Mouse (Mus musculus): Measurements from ENCODE around the gene Baiap2l2. TPM values are rescaled to one million over a fixed set of nuclear protein-coding genes. Genes with fewer than 3 reads are reported as not detected.
A peak's percentile ranks its signal among the peaks of the same experiment; 100 is the strongest.

Baiap2l2 gene
- polyA plus RNA-seq, 1 experiment = 2.1 TPM

DNA sequence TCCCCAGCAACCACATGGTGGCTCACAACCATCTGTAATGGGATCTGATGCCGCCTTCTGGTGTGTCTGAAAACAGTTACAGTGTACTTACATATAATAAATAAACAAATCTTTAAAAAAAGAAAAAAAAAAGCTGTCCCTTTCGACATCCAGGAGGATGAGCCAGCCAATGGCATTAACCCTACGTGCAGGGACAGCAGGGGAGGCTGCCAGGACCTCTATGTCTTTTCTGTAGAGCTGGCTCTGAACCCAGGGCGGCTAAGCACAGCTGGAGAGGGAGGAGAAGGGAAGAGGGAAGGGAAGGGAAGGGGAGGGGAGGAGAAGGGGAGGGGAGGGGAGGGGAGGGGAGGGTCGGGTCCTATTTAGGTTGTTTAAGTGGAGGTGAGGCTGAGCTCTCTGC lies 19.5 kb upstream of the Baiap2l2 start:
- Histone ChIP-seq H3K4me3 (replicated peaks; ENCODE audit: extremely low read depth, low read depth, low read length) (no peak overlapping the region), H3K4me1 (ENCODE audit: control insufficient read depth, insufficient read depth, low read length) (no peaks in the 10 kb centered on the region)
- TF ChIP-seq CTCF (IDR thresholded peaks at IDR 0.05; ENCODE audit: insufficient read depth, low read length) (no peak), POLR2A (IDR thresholded peaks at IDR 0.05; ENCODE audit: borderline replicate concordance, extremely low read depth, low read depth, low read length) (no peak)
- DNase-seq = no peak
- 54% methylated on average over 4 of the region's 5 CpGs for WGBS

DNA sequence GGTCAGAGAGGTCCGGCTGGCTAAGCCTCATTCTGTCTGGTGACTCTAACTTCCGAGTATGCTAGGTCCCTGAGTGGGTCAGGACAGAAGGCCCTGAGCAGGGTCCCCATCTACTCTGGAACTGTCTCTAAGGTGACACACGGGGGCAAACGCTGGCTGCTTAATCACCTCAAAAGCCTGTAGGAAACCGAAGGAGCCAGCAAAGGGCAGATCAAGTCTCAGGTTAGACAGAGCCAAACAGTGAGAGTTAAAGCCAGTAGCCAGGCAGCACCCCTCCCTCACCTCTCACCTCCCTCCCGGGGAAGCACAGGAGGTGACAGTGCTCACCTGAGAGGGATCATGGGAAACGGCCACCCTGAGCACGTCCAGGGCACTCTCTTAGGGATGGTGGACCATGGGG lies 18.4 kb upstream of the Baiap2l2 start:
- Histone ChIP-seq H3K4me3 (replicated peaks; ENCODE audit: extremely low read depth, low read depth, low read length) (no peak overlapping the region), H3K4me1 (ENCODE audit: control insufficient read depth, insufficient read depth, low read length) (0 out of 2 replicates have a peak, but pooled peaks cover 2% of the 10 kb centered on the region)
- TF ChIP-seq POLR2A (IDR thresholded peaks at IDR 0.05; ENCODE audit: borderline replicate concordance, extremely low read depth, low read depth, low read length) (no peak), CTCF (IDR thresholded peaks at IDR 0.05; ENCODE audit: insufficient read depth, low read length) (no peak)
- whole genome bisulfite sequencing = 92% methylated on average over 8 of the region's 8 CpGs
- DNase-seq = no peak

DNA sequence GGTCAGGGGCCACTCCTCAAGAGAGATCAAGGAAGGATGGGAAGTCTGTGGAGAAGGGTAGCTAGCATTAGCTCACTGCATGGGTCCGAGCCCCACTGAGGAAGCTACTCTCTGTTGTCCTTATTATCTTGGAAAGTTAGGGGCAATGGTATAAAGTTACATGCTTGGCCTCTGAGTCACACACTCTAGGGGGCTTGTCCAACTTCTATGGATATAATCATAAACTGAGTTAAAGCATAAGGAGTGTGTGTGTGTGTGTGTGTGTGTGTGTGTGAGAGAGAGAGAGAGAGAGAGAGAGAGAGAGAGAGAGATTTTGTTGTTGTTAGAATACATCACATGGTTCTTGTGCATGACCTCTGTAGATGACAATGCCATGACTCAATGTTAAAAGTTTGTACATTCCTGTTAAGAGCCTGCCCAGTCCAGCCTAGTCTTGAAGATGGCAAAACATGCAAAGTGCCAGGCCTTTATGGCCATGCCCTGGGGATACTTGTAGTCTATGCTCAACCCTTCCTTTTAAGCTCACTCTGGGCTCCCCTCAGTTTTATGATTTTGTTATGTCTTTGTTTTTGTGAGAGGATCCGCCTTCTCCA lies 14.3 kb upstream of the Baiap2l2 start:
- TF ChIP-seq CTCF (IDR thresholded peaks at IDR 0.05; ENCODE audit: insufficient read depth, low read length) (no peak), POLR2A (IDR thresholded peaks at IDR 0.05; ENCODE audit: borderline replicate concordance, extremely low read depth, low read depth, low read length) (no peak)
- DNase-seq = no peak
- H3K4me1 ChIP-seq (ENCODE audit: control insufficient read depth, insufficient read depth, low read length) = 0 out of 2 replicates have a peak, but pooled peaks cover 2% of the 10 kb centered on the region
- H3K4me3 ChIP-seq (replicated peaks; ENCODE audit: extremely low read depth, low read depth, low read length) = no peak overlapping the region
- WGBS = 80% methylated on average over 2 of the region's 2 CpGs

DNA sequence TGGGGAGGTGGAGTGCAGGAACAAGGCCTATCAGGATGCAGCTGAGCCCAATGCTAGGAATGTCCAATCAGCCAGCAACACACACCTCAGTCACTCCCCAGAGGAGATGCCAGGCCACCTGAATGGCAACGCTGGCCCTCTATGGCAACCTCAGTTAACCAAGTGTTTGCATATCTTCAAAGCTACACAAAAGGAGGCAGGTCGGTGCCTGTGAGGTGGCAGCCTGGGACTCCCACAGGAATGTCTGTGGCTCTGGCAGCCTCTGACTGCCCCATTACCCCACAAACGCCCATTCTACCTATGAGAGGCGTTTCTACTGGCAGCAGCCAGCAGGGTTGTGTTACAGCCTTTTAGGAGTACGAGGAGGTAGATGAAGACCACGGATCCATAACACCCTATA lies 13.2 kb upstream of the Baiap2l2 start:
- 67% methylated on average over 6 of the region's 6 CpGs for WGBS
- H3K4me3 ChIP-seq (replicated peaks; ENCODE audit: extremely low read depth, low read depth, low read length) = no peak overlapping the region
- DNase-seq = peak; percentile 20
- TF ChIP-seq POLR2A (IDR thresholded peaks at IDR 0.05; ENCODE audit: borderline replicate concordance, extremely low read depth, low read depth, low read length) (no peak), CTCF (IDR thresholded peaks at IDR 0.05; ENCODE audit: insufficient read depth, low read length) (no peak)
- 0 out of 2 replicates have a peak, but pooled peaks cover 2% of the 10 kb centered on the region for H3K4me1 ChIP-seq (ENCODE audit: control insufficient read depth, insufficient read depth, low read length)

DNA sequence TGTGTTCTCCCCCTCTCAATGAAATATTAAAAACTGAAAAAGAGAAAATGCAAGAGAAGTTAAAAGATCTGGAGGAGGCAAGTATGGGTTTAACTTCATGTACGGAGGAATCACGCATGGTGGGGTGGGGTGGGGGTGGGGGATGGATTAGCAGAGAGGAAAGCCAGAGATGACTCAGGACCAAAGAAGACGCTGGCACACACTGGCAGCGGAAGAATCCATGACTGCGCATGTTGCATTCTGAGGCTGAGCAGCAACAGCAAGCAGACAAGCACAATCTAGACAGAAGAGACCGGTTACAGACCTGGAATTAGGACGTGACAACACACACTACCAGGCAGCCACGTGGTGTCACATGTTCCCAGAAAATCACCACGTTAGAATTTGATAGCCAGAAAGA lies 7.4 kb upstream of the Baiap2l2 start:
- 89% methylated on average over 9 of the region's 9 CpGs for WGBS
- no peak for TF ChIP-seq CTCF (IDR thresholded peaks at IDR 0.05; ENCODE audit: insufficient read depth, low read length)
- TF ChIP-seq POLR2A (IDR thresholded peaks at IDR 0.05; ENCODE audit: borderline replicate concordance, extremely low read depth, low read depth, low read length) = no peak
- no peak for DNase-seq
- no peaks in the 10 kb centered on the region for H3K4me1 ChIP-seq (ENCODE audit: control insufficient read depth, insufficient read depth, low read length)
- H3K4me3 ChIP-seq (replicated peaks; ENCODE audit: extremely low read depth, low read depth, low read length) = no peak overlapping the region

DNA sequence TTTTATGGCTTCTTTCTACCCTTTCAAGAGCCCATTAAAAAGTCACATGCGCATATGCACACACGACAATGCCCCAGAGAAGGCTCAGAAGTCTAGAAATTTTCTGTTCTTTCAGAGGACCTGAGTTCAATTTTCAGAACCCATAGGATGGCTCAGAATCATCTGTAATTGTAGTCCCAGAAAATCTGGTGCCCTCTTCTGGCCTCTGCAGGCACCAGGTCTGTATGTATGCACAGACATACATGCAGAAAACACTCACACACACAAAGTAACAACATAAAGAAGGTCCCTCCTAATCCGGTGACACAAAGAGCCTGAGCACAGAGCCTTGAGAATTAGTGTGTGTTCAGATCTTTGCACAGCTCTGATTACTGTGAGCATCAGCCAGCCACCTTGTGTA lies 5.0 kb upstream of the Baiap2l2 start:
- TF ChIP-seq CTCF (IDR thresholded peaks at IDR 0.05; ENCODE audit: insufficient read depth, low read length) (no peak), POLR2A (IDR thresholded peaks at IDR 0.05; ENCODE audit: borderline replicate concordance, extremely low read depth, low read depth, low read length) (no peak)
- no peak for DNase-seq
- H3K4me1 ChIP-seq (ENCODE audit: control insufficient read depth, insufficient read depth, low read length) = no peaks in the 10 kb centered on the region
- H3K4me3 ChIP-seq (replicated peaks; ENCODE audit: extremely low read depth, low read depth, low read length) = no peak overlapping the region
- WGBS = 90% methylated on average over 3 of the region's 3 CpGs

DNA sequence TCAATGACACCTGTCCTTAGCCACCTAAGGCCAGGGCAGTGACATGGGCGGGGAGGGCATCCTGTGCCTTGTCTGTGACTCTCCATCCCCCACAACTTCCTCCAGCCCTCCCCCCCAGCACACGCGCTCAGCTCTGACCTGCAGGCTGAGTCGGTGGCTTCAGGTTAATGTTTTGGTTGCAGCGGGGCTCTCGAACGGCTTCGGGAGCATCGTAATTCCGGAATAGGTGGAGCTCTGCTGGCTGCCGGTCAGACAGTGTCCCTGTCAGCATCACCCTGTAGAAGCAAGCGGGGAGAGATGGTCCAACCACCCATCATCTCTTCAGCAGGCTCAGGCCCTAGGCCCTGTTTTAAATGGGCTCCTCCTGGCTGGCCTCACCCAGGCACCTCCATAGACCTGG lies 4.1 kb upstream of the Baiap2l2 start:
- no peaks in the 10 kb centered on the region for H3K4me1 ChIP-seq (ENCODE audit: control insufficient read depth, insufficient read depth, low read length)
- TF ChIP-seq POLR2A (IDR thresholded peaks at IDR 0.05; ENCODE audit: borderline replicate concordance, extremely low read depth, low read depth, low read length) = no peak
- TF ChIP-seq CTCF (IDR thresholded peaks at IDR 0.05; ENCODE audit: insufficient read depth, low read length) = no peak
- H3K4me3 ChIP-seq (replicated peaks; ENCODE audit: extremely low read depth, low read depth, low read length) = no peak overlapping the region
- WGBS = 88% methylated on average over 12 of the region's 12 CpGs
- DNase-seq = no peak

DNA sequence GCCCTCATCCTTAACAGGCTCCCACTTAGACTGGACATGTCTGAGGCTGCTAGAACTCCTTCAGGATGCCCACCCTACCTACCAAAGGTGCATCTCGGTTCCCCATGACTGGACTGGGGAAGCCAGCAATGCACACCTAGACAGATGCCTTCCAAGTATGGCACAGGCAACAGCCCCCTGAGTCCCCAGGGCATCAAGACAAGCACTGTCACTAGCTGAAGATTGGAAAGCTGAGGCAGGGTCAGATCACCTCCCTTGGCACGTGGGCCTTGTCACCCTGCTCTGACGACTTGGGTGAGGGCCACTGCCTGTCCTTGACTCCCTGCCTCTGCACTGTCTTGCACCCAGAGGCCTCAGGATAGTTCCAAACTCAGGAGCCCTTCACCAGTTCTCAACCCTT lies 3.0 kb upstream of the Baiap2l2 start:
- TF ChIP-seq CTCF (IDR thresholded peaks at IDR 0.05; ENCODE audit: insufficient read depth, low read length) (no peak), POLR2A (IDR thresholded peaks at IDR 0.05; ENCODE audit: borderline replicate concordance, extremely low read depth, low read depth, low read length) (no peak)
- DNase-seq = no peak
- no peak overlapping the region for H3K4me3 ChIP-seq (replicated peaks; ENCODE audit: extremely low read depth, low read depth, low read length)
- 78% methylated on average over 3 of the region's 3 CpGs for WGBS
- H3K4me1 ChIP-seq (ENCODE audit: control insufficient read depth, insufficient read depth, low read length) = no peaks in the 10 kb centered on the region

DNA sequence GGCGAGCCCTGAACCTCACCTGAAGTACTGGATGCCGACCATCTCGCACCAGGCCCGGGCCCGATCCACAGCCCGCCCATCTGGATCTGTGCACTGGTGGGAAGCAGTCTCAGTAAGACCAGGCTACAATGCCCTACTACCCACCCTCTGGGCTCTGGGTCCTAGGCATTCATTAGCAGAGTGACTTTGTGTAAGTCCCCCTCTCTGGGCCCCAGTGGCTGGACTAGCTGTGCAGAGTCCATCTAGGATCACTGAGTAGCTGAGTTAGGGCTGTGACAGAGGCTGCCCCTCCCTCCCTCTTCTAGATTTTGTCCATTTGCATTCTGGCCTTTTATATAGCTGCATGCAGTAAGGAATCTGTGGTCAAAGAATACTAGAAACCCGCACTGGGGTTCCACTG lies 1.8 kb upstream of the Baiap2l2 start:
- Histone ChIP-seq H3K4me1 (ENCODE audit: control insufficient read depth, insufficient read depth, low read length) (no peaks in the 10 kb centered on the region), H3K4me3 (replicated peaks; ENCODE audit: extremely low read depth, low read depth, low read length) (no peak overlapping the region)
- WGBS = 94% methylated on average over 7 of the region's 7 CpGs
- DNase-seq = no peak
- TF ChIP-seq POLR2A (IDR thresholded peaks at IDR 0.05; ENCODE audit: borderline replicate concordance, extremely low read depth, low read depth, low read length) (no peak), CTCF (IDR thresholded peaks at IDR 0.05; ENCODE audit: insufficient read depth, low read length) (no peak)

DNA sequence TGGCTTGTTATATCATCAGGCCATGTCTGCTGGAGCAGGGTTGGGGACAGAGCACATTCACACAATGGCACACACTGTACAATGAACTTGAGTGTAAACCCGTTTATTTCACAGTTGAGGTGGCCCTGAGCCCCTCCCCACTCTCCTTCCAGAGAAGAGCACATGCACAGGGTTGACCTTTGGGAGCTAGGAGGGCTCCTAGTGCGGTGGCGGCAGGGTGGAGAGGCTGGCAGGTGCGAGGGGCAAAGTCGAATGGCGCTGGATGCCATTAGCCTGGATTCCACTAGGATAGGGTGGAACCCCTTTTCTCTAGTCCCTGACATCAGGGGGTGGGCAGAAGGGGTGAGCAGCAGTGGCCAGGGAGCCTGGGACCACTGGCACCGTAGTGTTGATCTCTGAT lies 804 bp upstream of the Baiap2l2 start:
- DNase-seq = no peak
- 86% methylated on average over 7 of the region's 7 CpGs for WGBS

More for the DNA sequence above, 804 bp upstream of the Baiap2l2 start:
- no peak overlapping the region for H3K4me3 ChIP-seq (replicated peaks; ENCODE audit: extremely low read depth, low read depth, low read length)
- TF ChIP-seq POLR2A (IDR thresholded peaks at IDR 0.05; ENCODE audit: borderline replicate concordance, extremely low read depth, low read depth, low read length) (no peak), CTCF (IDR thresholded peaks at IDR 0.05; ENCODE audit: insufficient read depth, low read length) (no peak)
- no peaks in the 10 kb centered on the region for H3K4me1 ChIP-seq (ENCODE audit: control insufficient read depth, insufficient read depth, low read length)
